Mouse (Mus musculus) ovary, postnatal 10 days (tissue): ENCODE results near the gene Dnah8.

ENCODE experiments used
- DNase-seq: peaks from one replicate; pipeline ENCODE4 v3.0.0; 2022; ENCODE audit warnings: low spot score

The Dnah8 gene

GRCm38 (mm10) chr17:30750269-30750668 is 126.1 kb downstream of the Dnah8 start:
- DNase-seq, result no peak

DNA sequence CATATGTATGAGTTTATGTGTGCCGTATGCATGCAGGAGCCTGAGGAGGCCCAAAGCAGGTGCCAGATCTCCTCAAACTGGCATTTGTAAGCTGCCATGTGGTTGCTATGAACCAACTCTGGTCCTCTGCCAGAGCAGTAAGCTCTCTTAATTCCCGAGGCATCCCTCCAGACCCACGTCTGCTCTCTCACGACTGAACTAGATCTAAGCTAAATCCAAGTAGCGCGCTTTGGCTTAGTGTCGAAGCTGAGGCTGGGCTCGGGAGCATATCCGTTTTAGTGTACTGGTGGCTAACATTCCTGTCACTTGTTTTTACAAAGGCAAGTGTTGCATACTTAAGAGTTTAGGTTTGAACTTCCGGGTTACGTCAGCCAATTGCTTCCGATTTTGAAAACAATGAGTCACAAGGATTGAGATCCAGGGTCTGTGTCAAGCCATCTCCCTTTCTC is 128.2 kb downstream of the Dnah8 start:
- DNase-seq, result no peak

GRCm38 (mm10) chr17:30753201-30753600 is 129.0 kb downstream of the Dnah8 start:
- no peak for DNase-seq

- no peak for DNase-seq
These were observed 132.6 kb downstream of the Dnah8 start for GRCm38 (mm10) chr17:30756771-30757170.

- no peak for DNase-seq
These were observed 136.2 kb downstream of the Dnah8 start for GRCm38 (mm10) chr17:30760307-30760706.

GRCm38 (mm10) chr17:30764276-30764675 is 140.1 kb downstream of the Dnah8 start:
- no peak for DNase-seq

DNA sequence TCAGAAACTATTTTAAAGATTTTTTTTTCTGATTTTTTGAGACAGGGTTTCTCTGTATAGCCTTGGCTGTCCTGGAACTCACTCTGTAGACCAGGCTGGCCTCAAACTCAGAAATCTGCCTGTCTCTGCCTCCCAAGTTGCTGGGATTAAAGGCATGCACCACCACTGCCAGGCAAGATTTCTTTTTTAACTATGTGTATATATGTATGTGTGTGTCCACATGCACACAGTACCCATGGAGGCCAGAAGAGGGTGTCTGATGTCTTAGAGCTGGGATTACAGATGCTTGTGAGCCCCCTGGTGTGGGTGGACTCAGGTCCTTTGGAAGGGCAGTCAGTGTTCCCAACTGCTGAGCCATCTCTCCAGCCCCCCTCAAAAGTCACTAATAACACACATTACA is 150.3 kb downstream of the Dnah8 start:
- DNase-seq, result no peak

DNA sequence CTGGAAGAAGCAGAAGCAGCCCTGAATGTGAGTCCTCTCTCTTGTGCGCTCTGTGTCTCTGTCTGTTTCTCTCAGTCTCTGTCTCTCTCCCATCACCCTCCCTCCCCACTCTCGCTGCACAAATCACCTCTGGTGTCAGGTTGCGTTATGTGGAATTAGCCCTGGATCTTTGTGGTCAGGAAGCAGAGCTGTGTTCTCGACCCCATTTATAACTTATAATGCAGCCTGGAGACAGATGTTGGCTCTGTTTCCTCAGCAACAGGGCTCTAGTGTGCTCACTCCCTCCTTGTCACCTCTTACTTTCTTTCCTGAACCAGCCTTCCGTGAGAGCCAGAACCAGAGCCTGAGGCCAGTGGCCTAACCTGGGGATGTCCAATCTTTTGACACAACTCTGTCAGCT is 150.9 kb downstream of the Dnah8 start:
- DNase-seq, result no peak

GRCm38 (mm10) chr17:30781046-30781445 is 156.9 kb downstream of the Dnah8 start:
- no peak for DNase-seq

DNA sequence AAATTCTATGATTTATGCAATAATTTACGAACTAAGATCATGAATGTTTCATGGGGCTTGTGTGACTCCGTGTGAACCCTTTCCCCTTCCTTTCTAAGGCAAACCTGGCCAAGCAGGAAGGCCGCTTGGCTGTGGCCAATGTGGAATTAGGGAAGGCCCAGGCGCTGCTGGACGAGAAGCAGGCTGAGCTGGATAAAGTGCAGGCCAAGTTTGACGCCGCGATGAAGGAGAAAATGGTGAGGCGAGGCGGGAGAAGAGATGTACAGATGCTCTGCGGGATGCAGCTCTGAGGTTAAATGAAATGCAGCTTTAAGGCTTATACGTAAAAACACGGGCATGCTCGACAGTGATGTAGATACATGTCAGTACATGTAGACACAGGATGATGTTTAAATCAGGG is 158.1 kb downstream of the Dnah8 start:
- DNase-seq, result no peak

- DNase-seq, result no peak
These were observed 164.2 kb downstream of the Dnah8 start for GRCm38 (mm10) chr17:30788361-30788760.

DNA sequence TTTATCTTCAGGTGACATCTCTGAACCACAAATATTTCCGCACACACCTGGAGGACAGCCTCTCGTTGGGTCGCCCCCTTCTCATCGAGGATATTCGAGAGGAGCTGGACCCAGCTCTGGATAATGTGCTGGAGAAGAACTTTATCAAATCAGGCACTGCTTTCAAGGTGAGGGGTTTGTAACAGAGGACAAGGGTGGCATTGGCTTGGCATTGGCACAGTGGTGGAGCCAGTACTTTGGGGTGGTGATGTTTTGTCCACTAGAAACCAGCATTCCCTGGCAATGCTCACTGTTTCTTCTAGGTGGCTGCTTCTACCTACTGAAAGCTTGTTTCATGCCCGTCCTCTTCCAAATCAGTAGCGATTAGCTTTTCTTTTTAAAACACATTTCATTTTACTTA is 166.7 kb downstream of the Dnah8 start:
- no peak for DNase-seq

DNA sequence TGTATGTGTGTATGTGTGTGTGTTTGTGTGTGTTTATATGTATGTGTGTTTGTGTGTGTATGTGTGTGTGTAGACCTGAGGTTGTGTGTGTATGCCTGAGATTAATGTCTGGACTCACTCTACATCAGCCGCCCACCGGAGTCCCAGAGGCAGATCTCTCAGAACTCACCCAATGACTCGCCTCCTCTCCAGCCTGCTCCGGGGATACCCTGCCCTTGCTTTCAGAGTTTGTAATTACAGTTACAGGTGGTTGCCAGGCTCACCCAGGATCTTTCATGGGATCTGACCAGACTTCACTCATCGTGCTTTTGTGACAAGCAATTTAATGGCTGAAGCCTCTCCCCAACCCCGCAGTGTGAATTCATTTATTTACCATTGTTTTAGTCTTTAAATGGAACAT is 168.2 kb downstream of the Dnah8 start:
- no peak for DNase-seq

- DNase-seq, result no peak
These were observed 172.5 kb downstream of the Dnah8 start for GRCm38 (mm10) chr17:30796616-30797015.

DNA sequence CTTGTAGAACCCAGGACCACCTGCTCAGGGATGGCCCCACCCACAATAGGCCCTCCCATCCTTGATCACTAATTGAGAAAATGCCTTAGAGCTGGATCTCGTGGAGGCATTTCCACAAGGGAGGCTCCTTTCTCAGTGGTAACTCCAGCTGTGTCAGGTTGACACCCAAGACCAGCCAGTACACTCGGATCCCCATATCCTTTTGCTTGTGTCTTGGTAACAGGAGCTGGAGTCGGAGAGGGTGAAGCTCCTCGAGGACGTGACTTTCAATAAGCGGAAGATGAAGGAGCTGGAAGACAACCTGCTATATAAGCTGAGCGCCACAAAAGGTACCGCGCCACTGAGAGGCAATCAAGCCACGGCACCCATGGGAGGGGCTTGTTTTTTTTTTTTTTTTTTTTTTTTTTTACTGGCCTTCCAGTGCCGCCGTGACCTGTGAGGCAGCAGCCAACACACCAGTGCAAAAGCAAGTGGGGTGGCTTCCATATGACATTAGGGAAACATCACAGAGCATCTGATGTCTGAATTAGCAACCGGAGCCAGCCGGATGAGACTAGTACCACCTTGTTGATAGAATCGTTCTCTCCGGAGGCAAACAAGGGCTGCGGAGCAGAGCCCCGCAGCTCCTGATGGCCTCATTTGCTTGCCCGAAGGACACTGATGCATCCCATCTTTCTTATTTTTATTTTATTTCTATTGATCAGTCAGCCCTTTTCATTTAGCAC is 176.3 kb downstream of the Dnah8 start:
- no peak for DNase-seq

GRCm38 (mm10) chr17:30803668-30804067 is 179.5 kb downstream of the Dnah8 start:
- DNase-seq, result no peak

- no peak for DNase-seq
These were observed 180.8 kb downstream of the Dnah8 start for GRCm38 (mm10) chr17:30804955-30805354.

GRCm38 (mm10) chr17:30805511-30806059 is 181.4 kb downstream of the Dnah8 start:
- DNase-seq, result no peak

DNA sequence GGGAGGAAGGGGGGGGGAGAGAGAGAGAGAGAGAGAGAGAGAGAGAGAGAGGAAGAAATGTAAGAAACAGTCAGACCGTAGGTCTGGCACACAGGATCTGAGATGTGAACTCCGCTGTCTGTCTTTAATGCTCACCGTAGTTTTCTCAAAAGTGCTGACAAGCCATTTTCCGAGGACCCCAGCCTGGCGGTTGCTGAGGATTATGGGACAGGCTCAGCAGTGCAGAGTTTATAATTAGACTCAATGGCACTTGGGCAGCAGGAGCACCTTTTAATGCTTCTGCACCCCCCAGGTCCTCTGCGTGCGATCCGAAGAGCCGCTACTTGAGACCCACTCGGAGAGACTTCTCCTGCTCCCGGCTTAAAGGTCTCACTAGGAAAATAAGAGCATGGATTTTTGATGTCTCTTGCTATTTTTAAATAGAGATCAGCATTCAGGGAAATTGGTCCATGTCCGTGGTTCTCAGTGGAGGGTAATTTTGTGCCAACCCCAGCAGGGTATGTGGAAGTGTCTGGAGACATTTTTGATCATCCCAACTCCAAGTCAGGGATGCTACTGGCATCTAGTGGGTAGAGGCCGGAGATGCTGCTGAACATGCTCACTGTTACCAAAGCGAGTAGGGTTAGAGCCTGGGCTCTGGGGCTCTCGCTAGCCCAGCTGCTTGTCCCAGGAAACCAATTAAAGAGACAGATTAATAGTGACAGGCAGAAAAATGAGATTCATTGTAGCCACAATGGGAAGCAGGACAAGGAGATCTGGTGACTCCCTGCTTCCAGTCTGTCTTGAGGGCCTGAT is 184.9 kb downstream of the Dnah8 start:
- no peak for DNase-seq

GRCm38 (mm10) chr17:30809926-30810660 is 185.9 kb downstream of the Dnah8 start:
- no peak for DNase-seq

GRCm38 (mm10) chr17:30818543-30818942 is 194.4 kb downstream of the Dnah8 start:
- DNase-seq, result no peak

GRCm38 (mm10) chr17:30819134-30819533 is 195.0 kb downstream of the Dnah8 start:
- DNase-seq, result no peak
